Mouse (Mus musculus) heart, embryonic 11.5 days (tissue): ENCODE measurements around the gene Nfatc2. TPM values are rescaled to one million over a fixed set of nuclear protein-coding genes. Genes with fewer than 3 reads are reported as not detected.

ENCODE experiments used
- ATAC-seq: fragments of 200-750 bp; cut with Nextera tagmentation; replicated peaks from 2 replicates; pipeline ENCODE4 v1.8.0; 2017; ENCODE audit warnings: moderate library complexity; ENCODE audit not compliant: insufficient number of reproducible peaks, low FRiP score, low TSS enrichment
- H3K27ac ChIP-seq: fragments of 300-500 bp; sonication (generic); 2 replicates; pipeline ENCODE4 v1.5.1; 2014; ENCODE audit warnings: mild to moderate bottlenecking, low read depth, low read length
- H3K27me3 ChIP-seq: fragments of 300-500 bp; sonication (generic); 2 replicates; pipeline ENCODE4 v1.6.1; 2014; ENCODE audit warnings: mild to moderate bottlenecking, low read length, mixed read lengths; ENCODE audit not compliant: control insufficient read depth, insufficient read depth
- H3K36me3 ChIP-seq: fragments of 300-500 bp; sonication (generic); 2 replicates; pipeline ENCODE4 v1.6.1; 2014; ENCODE audit warnings: mild to moderate bottlenecking, low read length, moderate library complexity, mixed read lengths; ENCODE audit not compliant: control insufficient read depth, insufficient read depth
- H3K4me1 ChIP-seq: fragments of 300-500 bp; sonication (generic); 2 replicates; pipeline ENCODE4 v1.6.1; 2014; ENCODE audit warnings: low read length; ENCODE audit not compliant: control insufficient read depth, insufficient read depth
- H3K4me2 ChIP-seq: fragments of 300-500 bp; sonication (generic); 2 replicates; pipeline ENCODE4 v1.6.1; 2014; ENCODE audit warnings: mild to moderate bottlenecking, moderate library complexity
- H3K4me3 ChIP-seq: fragments of 300-500 bp; sonication (generic); 2 replicates; pipeline ENCODE4 v1.5.1; 2014; ENCODE audit warnings: low read depth, low read length
- H3K9ac ChIP-seq: fragments of 300-500 bp; sonication (generic); 2 replicates; pipeline ENCODE4 v1.6.1; 2014; ENCODE audit warnings: mild to moderate bottlenecking, low read depth, low read length, moderate library complexity
- H3K9me3 ChIP-seq: fragments of 300-500 bp; sonication (generic); replicated peaks from 2 replicates; pipeline ENCODE4 v1.6.1; 2016; ENCODE audit warnings: low read length; ENCODE audit not compliant: control insufficient read depth
- WGBS: fragments of 180-500 bp; shearing (Covaris S2); extraction: QIAGEN DNeasy Blood & Tissue Kit; methylation state at CpG from one replicate; pipeline ENCODE4 v1.1.7; 2014; ENCODE audit not compliant: insufficient replicate concordance; 5-methylcytosine and 5-hydroxymethylcytosine counted together
- polyA plus RNA-seq: library from polyadenylated mRNA; unstranded; fragments of >200 nt; fragmentation: Nextera tagmentation; extraction: Ambion mirVana; gene quantifications from 2 replicates; pipeline ENCODE4 v1.2.1, GENCODE M21; 2014

Gene Nfatc2
- polyA plus RNA-seq, 1 experiment from 2014 or later = 4.2 TPM

GRCm38 (mm10) chr2:168545901-168546557, 55.4 kb downstream of the Nfatc2 start:
- no peak for ATAC-seq

GRCm38 (mm10) chr2:168544102-168544501, 57.4 kb downstream of the Nfatc2 start:
- ATAC-seq = no peak
- peaks cover 23% of the 10 kb centered on the region for H3K4me1 ChIP-seq
- H3K36me3 ChIP-seq = no peaks in the 10 kb centered on the region
- no peak overlapping the region for H3K4me3 ChIP-seq
- no peak overlapping the region for H3K4me2 ChIP-seq
- no peak overlapping the region for H3K9ac ChIP-seq
- H3K9me3 ChIP-seq = no peaks in the 10 kb centered on the region
- H3K27ac ChIP-seq = no peak overlapping the region
- 55% methylated on average over 13 of the region's 13 CpGs for WGBS
- H3K27me3 ChIP-seq = peaks cover 9% of the 10 kb centered on the region; the same call in 1 of the 2 replicates

More at GRCm38 (mm10) chr2:168545901-168546557, 55.4 kb downstream of the Nfatc2 start:
- 76% methylated on average over 15 of the region's 15 CpGs for WGBS
- Histone ChIP-seq H3K36me3 (no peaks in the 10 kb centered on the region), H3K27me3 (peaks cover 18% of the 10 kb centered on the region), H3K9me3 (no peaks in the 10 kb centered on the region), H3K4me1 (peaks cover 28% of the 10 kb centered on the region), H3K27ac (no peak overlapping the region), H3K9ac (no peak overlapping the region), H3K4me2 (no peak overlapping the region), H3K4me3 (no peak overlapping the region)

GRCm38 (mm10) chr2:168543026-168543425, 58.4 kb downstream of the Nfatc2 start:
- Histone ChIP-seq H3K4me1 (peaks cover 15% of the 10 kb centered on the region), H3K4me3 (no peak overlapping the region), H3K9ac (no peak overlapping the region), H3K9me3 (no peaks in the 10 kb centered on the region), H3K36me3 (no peaks in the 10 kb centered on the region), H3K27ac (no peak overlapping the region), H3K27me3 (peaks cover 9% of the 10 kb centered on the region; the same call in 1 of the 2 replicates), H3K4me2 (no peak overlapping the region)
- WGBS = 53% methylated on average over 3 of the region's 3 CpGs
- no peak for ATAC-seq

DNA sequence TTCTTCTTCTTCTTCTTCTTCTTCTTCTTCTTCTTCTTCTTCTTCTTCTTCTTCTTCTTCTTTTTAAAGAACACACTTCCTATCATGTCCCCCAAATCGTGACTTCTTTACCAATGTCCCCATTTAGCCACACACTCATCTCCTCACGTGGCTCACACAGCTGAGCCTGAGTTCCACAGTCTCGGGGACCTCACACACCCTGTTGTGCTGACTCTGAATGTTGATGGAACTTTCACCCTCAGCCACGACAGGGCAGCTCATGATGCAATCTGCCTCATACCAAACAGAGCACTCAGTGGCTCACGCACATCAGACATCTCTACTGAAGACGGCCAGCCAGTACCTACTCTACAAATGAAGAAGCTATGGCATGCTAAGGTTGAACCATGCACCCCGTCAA, 60.2 kb downstream of the Nfatc2 start:
- Histone ChIP-seq H3K9me3 (no peaks in the 10 kb centered on the region), H3K36me3 (no peaks in the 10 kb centered on the region), H3K27me3 (0 out of 2 replicates have a peak, but pooled peaks cover 4% of the 10 kb centered on the region), H3K4me2 (no peak overlapping the region), H3K27ac (no peak overlapping the region), H3K9ac (no peak overlapping the region), H3K4me1 (peaks cover 9% of the 10 kb centered on the region; the same call in 1 of the 2 replicates), H3K4me3 (no peak overlapping the region)
- no peak for ATAC-seq
- WGBS = 72% methylated on average over 7 of the region's 7 CpGs

DNA sequence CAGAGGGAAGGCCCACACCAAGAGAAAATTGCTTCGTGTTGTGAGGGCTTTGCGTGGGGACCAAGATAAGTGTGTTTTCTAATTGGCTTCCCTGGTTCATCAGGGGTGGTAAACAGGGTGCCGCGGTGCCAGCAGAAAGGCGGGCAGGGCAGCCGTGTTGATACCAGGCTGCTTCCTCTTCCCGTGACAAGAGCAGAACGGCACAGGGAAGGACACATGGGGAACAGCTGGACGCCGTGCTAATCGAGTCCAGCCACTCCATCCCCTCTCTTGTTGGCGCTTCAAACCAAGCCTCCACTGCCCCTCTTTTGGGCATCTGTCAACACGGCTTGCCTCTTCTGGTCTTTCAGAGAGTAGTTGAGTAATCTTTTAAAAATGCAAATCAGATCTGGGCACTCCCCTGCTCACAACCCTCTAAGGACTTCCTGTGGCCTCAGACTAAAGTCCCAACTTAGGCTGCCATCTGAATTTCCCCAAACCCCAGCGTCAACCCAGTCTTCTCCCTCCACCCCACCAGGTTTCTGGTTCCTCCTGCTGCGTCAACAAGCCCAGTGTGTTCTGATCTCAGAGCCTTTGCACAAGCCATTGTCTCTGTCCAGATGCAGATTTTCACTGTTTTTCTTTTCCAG, 61.7 kb downstream of the Nfatc2 start:
- Histone ChIP-seq H3K9ac (no peak overlapping the region), H3K27ac (no peak overlapping the region)
- WGBS = 51% methylated on average over 15 of the region's 15 CpGs

DNA sequence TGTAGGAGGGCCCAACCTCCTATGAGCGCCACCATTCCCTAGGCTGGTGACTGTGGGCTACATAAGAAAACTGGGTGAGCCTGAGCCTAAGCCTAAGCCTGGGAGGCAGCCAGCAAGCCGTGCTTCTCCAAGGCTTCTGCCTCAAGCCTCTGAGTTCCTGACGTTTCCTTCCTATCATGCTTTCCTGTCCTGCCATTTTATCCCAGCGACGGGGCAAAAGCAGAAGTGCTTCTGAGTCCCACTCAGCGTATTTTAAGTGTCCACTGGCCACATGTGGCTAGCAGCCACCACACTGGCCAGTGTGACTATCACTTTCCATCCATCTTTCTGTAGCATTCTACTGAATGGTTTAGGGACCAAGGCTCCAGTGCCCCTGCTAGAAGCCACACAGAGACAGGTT, 62.4 kb downstream of the Nfatc2 start:
- Histone ChIP-seq H3K27me3 (peaks cover 6% of the 10 kb centered on the region; the same call in 1 of the 2 replicates), H3K4me1 (peaks cover 6% of the 10 kb centered on the region; the same call in 1 of the 2 replicates), H3K27ac (no peak overlapping the region), H3K4me3 (no peak overlapping the region), H3K36me3 (no peaks in the 10 kb centered on the region), H3K9me3 (no peaks in the 10 kb centered on the region), H3K4me2 (no peak overlapping the region), H3K9ac (no peak overlapping the region)
- 83% methylated on average over 6 of the region's 6 CpGs for WGBS
- no peak for ATAC-seq

More for the DNA sequence above, 61.7 kb downstream of the Nfatc2 start:
- ATAC-seq = no peak
- H3K4me1 ChIP-seq = peaks cover 7% of the 10 kb centered on the region; the same call in 1 of the 2 replicates
- no peak overlapping the region for H3K4me3 ChIP-seq
- peaks cover 5% of the 10 kb centered on the region; the same call in 1 of the 2 replicates for H3K27me3 ChIP-seq
- no peak overlapping the region for H3K4me2 ChIP-seq
- no peaks in the 10 kb centered on the region for H3K36me3 ChIP-seq
- no peaks in the 10 kb centered on the region for H3K9me3 ChIP-seq

- no peak overlapping the region for H3K4me3 ChIP-seq
- WGBS = 66% methylated on average over 15 of the region's 15 CpGs
- no peak overlapping the region for H3K27ac ChIP-seq
- H3K27me3 ChIP-seq = peaks cover 8% of the 10 kb centered on the region
- no peaks in the 10 kb centered on the region for H3K36me3 ChIP-seq
- no peaks in the 10 kb centered on the region for H3K9me3 ChIP-seq
- no peak overlapping the region for H3K9ac ChIP-seq
- ATAC-seq = no peak
- H3K4me2 ChIP-seq = no peak overlapping the region
- 0 out of 2 replicates have a peak, but pooled peaks cover 2% of the 10 kb centered on the region for H3K4me1 ChIP-seq
Measured at GRCm38 (mm10) chr2:168532061-168532833, 69.2 kb downstream of the Nfatc2 start.

- H3K9me3 ChIP-seq = no peaks in the 10 kb centered on the region
- no peak overlapping the region for H3K9ac ChIP-seq
- no peak overlapping the region for H3K4me3 ChIP-seq
- H3K36me3 ChIP-seq = no peaks in the 10 kb centered on the region
- WGBS = 82% methylated on average over 8 of the region's 8 CpGs
- peaks cover 6% of the 10 kb centered on the region for H3K27me3 ChIP-seq
- H3K27ac ChIP-seq = no peak overlapping the region
- H3K4me1 ChIP-seq = peaks cover 16% of the 10 kb centered on the region
- ATAC-seq = no peak
- no peak overlapping the region for H3K4me2 ChIP-seq
Measured at GRCm38 (mm10) chr2:168528551-168528950, 72.9 kb downstream of the Nfatc2 start.
